Mouse (Mus musculus): ENCODE results near the gene Cplx3.

The Cplx3 gene

GRCm38 (mm10) chr9:57638651-57639459 is 32.8 kb upstream of the Cplx3 start:
- no peak for DNase-seq (ENCODE audit: extremely low read depth, low read depth)

GRCm38 (mm10) chr9:57637741-57638322 is 31.8 kb upstream of the Cplx3 start:
- no peak for DNase-seq (ENCODE audit: extremely low read depth, low read depth)

DNA sequence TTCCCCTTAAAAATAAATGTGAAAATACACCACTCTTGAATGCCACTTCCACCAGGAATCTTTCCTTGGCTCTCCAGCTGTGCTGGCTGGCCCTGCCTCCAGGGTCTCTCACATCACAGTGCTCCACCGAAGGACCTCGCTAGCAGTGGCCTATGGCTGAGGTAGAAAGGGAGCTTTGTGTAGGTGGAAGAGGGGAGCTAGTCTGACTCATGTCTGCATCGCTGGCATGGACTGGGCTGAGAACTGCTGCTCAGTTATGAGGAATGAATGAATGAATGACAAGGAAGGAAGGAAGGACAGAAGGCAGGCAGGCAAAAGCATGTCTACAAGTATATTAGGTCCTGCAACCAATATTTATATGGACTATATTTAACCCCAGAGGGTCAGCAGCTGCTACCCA is 31.2 kb upstream of the Cplx3 start:
- DNase-seq (ENCODE audit: extremely low read depth, low read depth): no peak

DNA sequence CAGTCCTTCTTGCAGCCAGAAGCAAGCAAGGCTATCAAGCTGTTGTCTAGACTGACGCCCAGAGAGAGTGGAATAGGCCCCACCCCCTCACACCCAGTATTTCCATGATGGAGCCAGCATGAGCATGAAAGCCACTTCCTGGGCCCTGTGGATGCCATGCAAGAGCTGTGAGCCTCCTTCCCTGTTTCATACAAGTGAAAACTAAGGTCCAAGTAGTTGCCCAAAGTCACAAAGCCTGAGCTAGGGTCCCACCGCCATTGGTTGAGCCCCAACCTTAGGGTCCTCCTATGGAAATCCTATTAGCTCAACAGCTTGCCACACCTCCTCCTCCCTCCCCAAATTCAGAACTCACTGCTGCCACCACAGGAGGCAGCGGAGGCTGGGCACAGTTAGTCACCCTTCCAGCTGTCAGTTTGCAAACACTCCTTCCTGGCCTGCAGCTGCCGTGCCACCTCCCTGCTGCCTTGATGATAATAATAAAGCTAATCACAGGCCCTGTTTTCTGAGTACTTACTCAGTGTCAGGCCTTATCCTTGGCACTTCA is 27.5 kb upstream of the Cplx3 start:
- DNase-seq (ENCODE audit: extremely low read depth, low read depth): no peak

GRCm38 (mm10) chr9:57629118-57629874 is 23.2 kb upstream of the Cplx3 start:
- DNase-seq (ENCODE audit: extremely low read depth, low read depth): no peak

DNA sequence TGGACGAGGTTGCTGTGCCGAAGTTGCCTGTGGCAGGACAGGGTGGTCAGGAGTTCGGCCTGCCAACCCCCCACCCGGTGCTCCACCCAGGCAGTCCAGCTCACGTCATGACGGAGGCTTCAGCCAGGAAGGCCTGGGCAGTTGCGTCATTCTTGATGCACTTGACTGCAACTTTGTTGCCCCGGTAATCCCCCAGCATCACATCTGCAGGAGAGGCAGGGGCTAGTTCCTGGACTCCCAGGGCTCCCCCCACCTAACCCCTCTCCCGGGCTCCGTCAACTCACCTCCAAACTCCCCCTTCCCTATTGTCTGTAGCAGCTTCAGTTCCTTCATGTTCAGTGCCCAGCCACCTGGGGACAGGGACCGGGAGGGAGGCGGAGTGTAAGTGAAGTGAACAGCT is 22.6 kb upstream of the Cplx3 start:
- no peak for DNase-seq (ENCODE audit: extremely low read depth, low read depth)

DNA sequence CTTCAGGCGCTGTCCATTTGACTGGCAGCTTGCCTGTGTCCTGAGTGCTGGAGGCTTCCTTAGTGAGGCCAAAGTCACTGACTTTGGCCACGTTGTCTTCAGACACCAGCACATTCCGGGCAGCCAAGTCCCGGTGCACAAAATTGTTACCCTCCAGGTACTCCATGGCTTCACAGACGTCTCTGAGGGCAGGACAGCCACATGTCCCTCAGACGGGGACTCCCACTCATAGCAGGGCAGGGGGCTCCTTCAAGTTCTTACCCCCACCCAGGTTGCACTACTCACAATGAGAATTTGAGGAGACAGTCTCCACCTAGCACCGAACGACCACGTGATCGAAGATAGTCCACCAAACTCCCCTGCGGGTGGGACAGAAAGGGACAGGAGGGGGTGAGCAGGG is 21.8 kb upstream of the Cplx3 start:
- DNase-seq (ENCODE audit: extremely low read depth, low read depth): no peak

- DNase-seq (ENCODE audit: extremely low read depth, low read depth): no peak
Measured at GRCm38 (mm10) chr9:57627191-57627590, 21.1 kb upstream of the Cplx3 start.

DNA sequence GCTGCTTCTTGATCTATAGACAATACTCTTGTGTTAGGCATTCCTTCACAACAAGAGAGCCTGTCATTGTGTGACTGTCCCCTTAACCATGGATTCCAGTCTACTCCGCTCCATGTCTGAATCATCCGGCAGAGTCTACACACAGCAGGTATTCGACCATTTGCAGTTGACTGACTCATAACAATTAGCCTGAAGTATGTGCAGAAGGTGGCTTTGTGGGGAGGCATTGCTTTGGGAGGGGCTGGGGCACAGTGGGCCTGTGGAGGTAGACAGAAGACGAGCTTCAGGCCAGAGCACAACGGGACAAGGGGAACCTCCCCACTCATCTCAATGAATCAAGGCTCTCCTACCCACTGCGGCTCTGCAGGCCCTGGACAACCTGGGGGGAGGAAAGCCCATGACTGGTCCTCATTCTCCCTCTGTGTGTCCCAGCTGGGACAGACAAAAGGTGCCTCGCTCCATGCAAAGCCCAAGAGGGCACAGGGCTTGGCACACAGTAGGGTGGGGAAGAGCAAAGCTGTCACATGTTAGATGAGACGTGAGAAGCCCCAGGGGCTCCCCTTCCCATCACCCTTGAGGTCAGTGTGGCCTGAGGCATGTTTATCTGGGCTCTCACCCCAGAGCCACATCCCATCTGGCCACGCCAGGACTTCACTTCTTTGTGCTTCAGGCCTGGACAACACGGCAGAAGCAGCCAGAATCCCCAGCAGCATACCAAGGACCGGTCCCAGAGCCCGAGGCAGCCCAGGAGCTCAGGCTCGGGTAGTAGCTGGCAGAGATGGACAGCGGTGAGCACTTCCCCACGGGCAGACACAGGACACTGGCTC is 19.8 kb upstream of the Cplx3 start:
- no peak for DNase-seq (ENCODE audit: extremely low read depth, low read depth)

DNA sequence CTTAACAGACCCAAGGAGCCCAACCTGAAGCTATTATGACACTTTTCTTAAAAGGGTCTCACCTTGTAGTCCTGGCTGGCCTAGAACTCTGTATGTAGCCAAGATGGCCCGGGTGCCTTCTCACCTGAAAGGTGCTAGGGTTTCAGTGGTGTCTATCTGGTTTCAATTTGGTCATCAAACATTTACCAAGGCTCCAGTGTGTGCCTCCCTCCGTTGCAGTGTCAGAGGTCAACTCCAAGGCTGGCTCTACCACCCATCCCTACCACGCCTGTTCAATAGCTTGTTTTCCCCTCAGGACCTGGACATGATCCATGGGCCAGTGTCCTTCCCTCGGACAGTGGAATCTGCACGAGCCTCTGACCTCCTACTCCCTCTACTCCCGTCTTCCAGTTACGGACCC is 18.2 kb upstream of the Cplx3 start:
- DNase-seq (ENCODE audit: extremely low read depth, low read depth): no peak

GRCm38 (mm10) chr9:57620674-57621073 is 14.6 kb upstream of the Cplx3 start, which contains the start of gene Lman1l:
TSS of gene Lman1l (minus strand) at chr9:57620774.
- no peak for DNase-seq (ENCODE audit: extremely low read depth, low read depth)

DNA sequence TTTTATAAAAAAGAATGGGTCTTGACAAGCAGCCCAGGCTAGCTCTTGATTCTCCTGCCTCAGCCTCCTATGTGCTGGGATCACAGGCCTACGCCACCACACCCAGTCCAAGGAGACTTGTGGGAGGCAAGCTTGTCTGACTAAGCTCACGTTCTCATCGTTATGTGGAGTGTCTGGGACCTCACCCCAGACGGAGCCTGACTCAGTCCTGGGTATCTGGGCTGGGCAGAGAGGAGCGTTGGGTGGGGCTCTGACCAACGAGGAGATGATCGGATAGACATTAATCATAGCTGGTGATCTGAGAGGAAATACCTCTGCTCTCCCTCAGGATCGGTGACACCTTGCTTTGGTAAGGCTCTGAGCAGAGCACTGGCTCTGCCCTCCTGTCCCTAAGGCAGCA is 12.8 kb upstream of the Cplx3 start:
- no peak for DNase-seq (ENCODE audit: extremely low read depth, low read depth)

GRCm38 (mm10) chr9:57617556-57618169 is 11.6 kb upstream of the Cplx3 start:
- no peak for DNase-seq (ENCODE audit: extremely low read depth, low read depth)

- no peak for DNase-seq (ENCODE audit: extremely low read depth, low read depth)
Measured at GRCm38 (mm10) chr9:57614786-57615185, 8.7 kb upstream of the Cplx3 start.

GRCm38 (mm10) chr9:57613975-57614374 is 7.9 kb upstream of the Cplx3 start:
- DNase-seq (ENCODE audit: extremely low read depth, low read depth): no peak

- DNase-seq (ENCODE audit: extremely low read depth, low read depth): no peak
Measured at GRCm38 (mm10) chr9:57612587-57612986, 6.5 kb upstream of the Cplx3 start.

GRCm38 (mm10) chr9:57610359-57610826 is 4.3 kb upstream of the Cplx3 start:
- no peak for DNase-seq (ENCODE audit: extremely low read depth, low read depth)

DNA sequence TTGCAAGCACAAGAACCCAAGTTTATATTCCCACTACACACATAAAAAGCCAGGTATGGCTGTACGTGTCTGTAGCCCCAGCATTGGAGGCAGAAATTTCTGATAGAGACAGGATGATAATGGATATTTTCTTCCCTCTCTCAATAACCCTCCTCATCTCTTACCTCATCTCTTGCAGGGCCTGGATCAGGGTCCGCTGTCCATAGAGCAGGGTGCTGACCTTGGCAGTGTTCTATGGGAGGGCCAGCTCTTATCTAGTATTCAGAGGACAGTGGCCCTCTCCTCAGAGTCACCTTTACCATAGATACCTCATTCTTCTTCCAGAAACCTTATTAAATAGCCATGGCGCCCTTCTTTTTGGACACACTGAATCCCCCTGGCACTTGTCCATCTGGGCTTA is 3.7 kb upstream of the Cplx3 start:
- no peak for DNase-seq (ENCODE audit: extremely low read depth, low read depth)

DNA sequence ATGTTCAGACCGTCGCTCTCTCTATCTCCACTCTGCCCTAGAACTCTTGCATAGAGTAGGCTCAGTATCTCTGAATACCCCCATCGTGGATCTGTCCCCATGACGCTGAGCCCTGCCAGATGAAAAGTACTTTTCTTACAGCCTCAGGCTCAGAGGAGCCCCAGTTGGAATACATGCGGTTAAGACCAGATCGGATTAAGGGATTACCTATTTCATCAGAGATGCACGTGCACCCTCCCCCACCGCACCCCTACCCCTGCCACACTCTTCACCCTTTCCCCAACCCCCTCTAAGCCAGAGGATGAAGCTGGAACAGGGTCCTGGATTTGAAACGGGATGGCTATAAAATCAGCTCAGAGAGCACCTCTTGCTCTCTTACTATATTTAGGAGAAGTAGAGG is 578 bp downstream of the Cplx3 start:
- DNase-seq (ENCODE audit: extremely low read depth, low read depth): no peak

GRCm38 (mm10) chr9:57604875-57605274 is 1.2 kb downstream of the Cplx3 start:
- no peak for DNase-seq (ENCODE audit: extremely low read depth, low read depth)

DNA sequence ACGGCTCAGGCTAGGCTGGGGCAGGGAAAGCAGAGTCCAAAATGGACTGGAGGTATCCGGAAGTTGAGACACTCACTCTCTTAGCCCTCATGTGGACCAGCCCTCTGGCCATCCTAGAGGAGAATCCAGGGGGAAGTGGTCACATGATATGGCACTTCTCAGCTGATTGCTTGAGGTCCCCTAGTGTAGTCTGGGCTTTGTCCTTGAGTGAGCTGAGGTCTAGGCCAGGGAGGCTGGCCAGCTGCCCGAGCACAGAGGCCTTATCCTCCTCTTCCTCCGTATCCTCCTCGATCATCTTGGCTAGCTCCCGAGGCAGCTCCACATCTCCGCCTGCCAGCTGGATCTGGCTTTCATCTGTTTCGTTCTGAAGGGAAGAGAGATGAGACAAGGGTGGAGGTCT is 4.0 kb downstream of the Cplx3 start:
- no peak for DNase-seq (ENCODE audit: extremely low read depth, low read depth)

All from MEL-GATA-1-ER (cell line).